Mouse (Mus musculus) urinary bladder, adult 2 months (tissue): ENCODE measurements around the gene Fam214b. TPM values are rescaled to one million over a fixed set of nuclear protein-coding genes. Genes with fewer than 3 reads are reported as not detected.

Source experiments
- DNase-seq: peaks from one replicate; pipeline ENCODE4 v3.0.0; 2022; ENCODE audit warnings: low spot score
- polyA plus RNA-seq: library from polyadenylated mRNA; depleted of rRNA; stranded (reverse); fragments of >200 nt; gene quantifications from 2 replicates; pipeline ENCODE4 v1.2.3, GENCODE M21; 2012; rRNA removed

Fam214b gene
- polyA plus RNA-seq, 1 experiment, result 15.7 TPM

GRCm38 (mm10) chr4:43010161-43011038, 35.6 kb downstream of the Fam214b start, which contains the start of gene Fancg:
Gene Fancg, minus strand, starts transcription at chr4:43010506.
- DNase-seq, result peak; percentile 66

- no peak for DNase-seq
These were observed 40.3 kb downstream of the Fam214b start for GRCm38 (mm10) chr4:43005765-43006164.

- DNase-seq, result no peak
These were observed 41.1 kb downstream of the Fam214b start for GRCm38 (mm10) chr4:43004951-43005350.

- no peak for DNase-seq
These were observed 43.1 kb downstream of the Fam214b start for GRCm38 (mm10) chr4:43002756-43003439.

GRCm38 (mm10) chr4:43001272-43001671, 44.7 kb downstream of the Fam214b start:
- DNase-seq, result no peak

- peak; percentile 90 for DNase-seq
These were observed 45.7 kb downstream of the Fam214b start, which contains the start of gene Vcp for GRCm38 (mm10) chr4:43000141-43000986. Gene Vcp, minus strand, starts transcription at chr4:43000507.

GRCm38 (mm10) chr4:42999451-43000140, 46.4 kb downstream of the Fam214b start:
- DNase-seq, result peak; percentile 70

GRCm38 (mm10) chr4:42998022-42998421, 48.0 kb downstream of the Fam214b start:
- DNase-seq, result no peak

GRCm38 (mm10) chr4:42988296-42988695, 57.7 kb downstream of the Fam214b start:
- no peak for DNase-seq

Other genes starting within 250 kb of the Fam214b start
- gene Fam205a1, start 192.3 kb downstream of the Fam214b start, polyA plus RNA-seq, result 0.03 and 0.10 TPM in 2 replicates
- gene Gm12394, start 189.4 kb downstream of the Fam214b start, polyA plus RNA-seq, result not detected in 2 replicates
- not detected in 2 replicates for gene Fam205c, start 172.0 kb downstream of the Fam214b start, polyA plus RNA-seq
- 4.0 and 4.7 TPM in 2 replicates for gene Phf24, start 129.6 kb downstream of the Fam214b start, polyA plus RNA-seq
- gene Dnajb5, start 96.4 kb downstream of the Fam214b start, polyA plus RNA-seq, result 26.1 and 46.1 TPM in 2 replicates
- not detected in 2 replicates for gene 1700022I11Rik, start 76.6 kb downstream of the Fam214b start, polyA plus RNA-seq
- gene Vcp, start 45.7 kb downstream of the Fam214b start, polyA plus RNA-seq, result 176 and 192 TPM in 2 replicates
- 9.5 and 11.6 TPM in 2 replicates for gene Fancg, start 35.7 kb downstream of the Fam214b start, polyA plus RNA-seq
- gene Pigo, start 20.4 kb downstream of the Fam214b start, polyA plus RNA-seq, result 12.7 and 13.1 TPM in 2 replicates
- 72.2 and 94.8 TPM in 2 replicates for gene Stoml2, start 14.5 kb downstream of the Fam214b start, polyA plus RNA-seq
- gene Unc13b, start 12.7 kb upstream of the Fam214b start, polyA plus RNA-seq, result 9.9 and 11.2 TPM in 2 replicates
- gene Atp8b5, start 220.9 kb upstream of the Fam214b start, polyA plus RNA-seq, result 0.58 and 0.65 TPM in 2 replicates